Comparison of ENCODE assay signal across 15 mouse cellular contexts in the genomic region with DNA sequence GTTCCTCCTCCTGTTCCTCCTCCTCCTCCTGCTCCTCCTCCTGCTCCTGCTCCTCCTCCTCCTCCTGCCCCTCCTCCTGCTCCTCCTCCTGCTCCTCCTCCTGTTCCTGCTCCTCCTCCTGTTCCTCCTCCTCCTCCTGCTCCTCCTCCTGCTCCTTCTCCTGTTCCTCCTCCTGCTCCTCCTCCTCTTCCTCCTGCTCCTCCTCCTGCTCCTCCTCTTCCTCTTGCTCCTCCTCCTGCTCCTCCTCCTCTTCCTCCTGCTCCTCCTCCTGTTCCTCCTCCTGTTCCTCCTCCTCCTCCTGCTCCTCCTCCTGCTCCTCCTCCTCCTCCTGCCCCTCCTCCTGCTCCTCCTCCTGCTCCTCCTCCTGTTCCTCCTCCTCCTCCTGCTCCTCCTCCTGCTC. TPM values are rescaled to one million over a fixed set of nuclear protein-coding genes. Genes with fewer than 3 reads are reported as not detected.
"Had no signal": no experiment of that assay in that cellular context is flagged by ENCODE, and none has a peak within 500 bp of the region (broad histone marks: within the 10 kb centered on the region; RNA-seq: fewer than 3 reads in every experiment).

No protein-coding gene starts in this region.

RNA-seq across cellular contexts. Expression of gene Lrrc10, which starts 19.4 kb away (rescaled TPM):
- total RNA-seq: megakaryocyte, adult 5-6 weeks; megakaryocyte-erythroid progenitor cell, adult 5-6 weeks; neutrophil, adult 5-6 weeks had no signal
- polyA plus RNA-seq: midbrain, embryonic 12.5 days; midbrain, embryonic 14.5 days; midbrain, embryonic 16.5 days; neural tube, embryonic 12.5 days; neural tube, embryonic 14.5 days; spleen, adult 2 months; stomach, embryonic 15.5 days; stomach, postnatal 0 days; thymus, postnatal 0 days had no signal

RNA-seq across cellular contexts. Expression of gene Best3, which starts 39.7 kb away (rescaled TPM):
- total RNA-seq: megakaryocyte, adult 5-6 weeks; megakaryocyte-erythroid progenitor cell, adult 5-6 weeks; neutrophil, adult 5-6 weeks had no signal
- polyA plus RNA-seq: thymus, postnatal 0 days had no signal

RNA-seq across cellular contexts. Expression of gene Gm10271, which starts 53.4 kb away (rescaled TPM):
- total RNA-seq: megakaryocyte, adult 5-6 weeks; megakaryocyte-erythroid progenitor cell, adult 5-6 weeks; neutrophil, adult 5-6 weeks had no signal
- polyA plus RNA-seq: lung, embryonic 14.5 days; lung, embryonic 16.5 days; midbrain, embryonic 10.5 days; midbrain, embryonic 12.5 days; midbrain, embryonic 14.5 days; midbrain, embryonic 16.5 days; neural tube, embryonic 12.5 days; neural tube, embryonic 14.5 days; spleen, adult 2 months; stomach, embryonic 15.5 days; stomach, postnatal 0 days; thymus, postnatal 0 days had no signal
